Mouse (Mus musculus): ENCODE data around the gene Hif3a. TPM values are rescaled to one million over a fixed set of nuclear protein-coding genes. Genes with fewer than 3 reads are reported as not detected.

Gene Hif3a
- polyA plus RNA-seq, 1 experiment = not detected

- H3K79me2 ChIP-seq (ENCODE audit: control insufficient read depth, insufficient read depth) = peaks cover 43% of the 10 kb centered on the region
- H3ac ChIP-seq (ENCODE audit: control insufficient read depth, insufficient read length, low read depth) = no peak overlapping the region
- H3K27me3 ChIP-seq (ENCODE audit: control insufficient read depth, insufficient read depth, insufficient read length) = no peaks in the 10 kb centered on the region
- peaks cover 9% of the 10 kb centered on the region for H3K79me3 ChIP-seq (ENCODE audit: low read depth)
- H3K36me3 ChIP-seq (ENCODE audit: control insufficient read depth, insufficient read depth) = peaks cover 43% of the 10 kb centered on the region
- TF ChIP-seq CEBPB (IDR thresholded peaks at IDR 0.05; ENCODE audit: low read depth) (no peak), MAX (IDR thresholded peaks at IDR 0.05) (no peak), CTCF (IDR thresholded peaks at IDR 0.05; ENCODE audit: control insufficient read depth, insufficient read depth, insufficient read length) (no peak), FOSL1 (IDR thresholded peaks at IDR 0.05; ENCODE audit: insufficient read depth, low read length, poor library complexity, severe bottlenecking) (peak; percentile 12), MYOD1 (IDR thresholded peaks at IDR 0.05; ENCODE audit: control insufficient read depth, insufficient read length, low read depth) (peak; percentile 43)
- H3K4me3 ChIP-seq (ENCODE audit: insufficient read depth, poor library complexity, severe bottlenecking) = no peak overlapping the region
These were observed 45.2 kb downstream of the Hif3a start for GRCm38 (mm10) chr7:17017036-17017435.

- Histone ChIP-seq H3K27me3 (ENCODE audit: control insufficient read depth, insufficient read depth, insufficient read length) (no peaks in the 10 kb centered on the region), H3ac (ENCODE audit: control insufficient read depth, insufficient read length, low read depth) (no peak overlapping the region), H3K36me3 (ENCODE audit: control insufficient read depth, insufficient read depth) (peaks cover 35% of the 10 kb centered on the region), H3K4me3 (ENCODE audit: insufficient read depth, poor library complexity, severe bottlenecking) (no peak overlapping the region), H3K79me3 (ENCODE audit: low read depth) (peaks cover 2% of the 10 kb centered on the region), H3K79me2 (ENCODE audit: control insufficient read depth, insufficient read depth) (peaks cover 35% of the 10 kb centered on the region)
- TF ChIP-seq USF1 (IDR thresholded peaks at IDR 0.05; ENCODE audit: low read depth) (no peak), CTCF (IDR thresholded peaks at IDR 0.05; ENCODE audit: control insufficient read depth, insufficient read depth, insufficient read length) (no peak), MYOD1 (IDR thresholded peaks at IDR 0.05; ENCODE audit: control insufficient read depth, insufficient read length, low read depth) (no peak), CEBPB (IDR thresholded peaks at IDR 0.05; ENCODE audit: low read depth) (no peak), FOSL1 (IDR thresholded peaks at IDR 0.05; ENCODE audit: insufficient read depth, low read length, poor library complexity, severe bottlenecking) (no peak), MAX (IDR thresholded peaks at IDR 0.05) (no peak), MYOG (IDR thresholded peaks at IDR 0.05; ENCODE audit: control insufficient read depth, extremely low read depth, insufficient read length) (no peak)
These were observed 46.8 kb downstream of the Hif3a start for GRCm38 (mm10) chr7:17015381-17015780.

GRCm38 (mm10) chr7:17011909-17012590 lies 50.2 kb downstream of the Hif3a start:
- H3K79me3 ChIP-seq (ENCODE audit: low read depth) = no peaks in the 10 kb centered on the region
- H3K36me3 ChIP-seq (ENCODE audit: control insufficient read depth, insufficient read depth) = peaks cover 27% of the 10 kb centered on the region
- TF ChIP-seq MYOD1 (IDR thresholded peaks at IDR 0.05; ENCODE audit: control insufficient read depth, insufficient read length, low read depth) (no peak), CEBPB (IDR thresholded peaks at IDR 0.05; ENCODE audit: low read depth) (no peak), MAX (IDR thresholded peaks at IDR 0.05) (no peak), MYOG (IDR thresholded peaks at IDR 0.05; ENCODE audit: control insufficient read depth, extremely low read depth, insufficient read length) (no peak), USF1 (IDR thresholded peaks at IDR 0.05; ENCODE audit: low read depth) (no peak), FOSL1 (IDR thresholded peaks at IDR 0.05; ENCODE audit: insufficient read depth, low read length, poor library complexity, severe bottlenecking) (no peak)
- no peak overlapping the region for H3K4me3 ChIP-seq (ENCODE audit: insufficient read depth, poor library complexity, severe bottlenecking)
- no peaks in the 10 kb centered on the region for H3K27me3 ChIP-seq (ENCODE audit: control insufficient read depth, insufficient read depth, insufficient read length)
- H3K79me2 ChIP-seq (ENCODE audit: control insufficient read depth, insufficient read depth) = peaks cover 18% of the 10 kb centered on the region
- H3ac ChIP-seq (ENCODE audit: control insufficient read depth, insufficient read length, low read depth) = no peak overlapping the region

GRCm38 (mm10) chr7:17010010-17010347 lies 52.2 kb downstream of the Hif3a start:
- H3K4me3 ChIP-seq (ENCODE audit: insufficient read depth, poor library complexity, severe bottlenecking) = no peak overlapping the region

GRCm38 (mm10) chr7:17009326-17010009 lies 52.8 kb downstream of the Hif3a start:
- Histone ChIP-seq H3K79me3 (ENCODE audit: low read depth) (no peaks in the 10 kb centered on the region), H3ac (ENCODE audit: control insufficient read depth, insufficient read length, low read depth) (no peak overlapping the region), H3K36me3 (ENCODE audit: control insufficient read depth, insufficient read depth) (peaks cover 23% of the 10 kb centered on the region), H3K79me2 (ENCODE audit: control insufficient read depth, insufficient read depth) (no peaks in the 10 kb centered on the region), H3K27me3 (ENCODE audit: control insufficient read depth, insufficient read depth, insufficient read length) (no peaks in the 10 kb centered on the region), H3K4me3 (ENCODE audit: insufficient read depth, poor library complexity, severe bottlenecking) (no peak overlapping the region)
- no peak for TF ChIP-seq FOSL1 (IDR thresholded peaks at IDR 0.05; ENCODE audit: insufficient read depth, low read length, poor library complexity, severe bottlenecking)
- no peak for TF ChIP-seq CTCF (IDR thresholded peaks at IDR 0.05; ENCODE audit: control insufficient read depth, insufficient read depth, insufficient read length)
- no peak for TF ChIP-seq MAX (IDR thresholded peaks at IDR 0.05)
- TF ChIP-seq CEBPB (IDR thresholded peaks at IDR 0.05; ENCODE audit: low read depth) = no peak
- TF ChIP-seq USF1 (IDR thresholded peaks at IDR 0.05; ENCODE audit: low read depth) = no peak
- TF ChIP-seq MYOD1 (IDR thresholded peaks at IDR 0.05; ENCODE audit: control insufficient read depth, insufficient read length, low read depth) = no peak
- TF ChIP-seq MYOG (IDR thresholded peaks at IDR 0.05; ENCODE audit: control insufficient read depth, extremely low read depth, insufficient read length) = no peak

More at GRCm38 (mm10) chr7:17010010-17010347, 52.2 kb downstream of the Hif3a start:
- Histone ChIP-seq H3K27me3 (ENCODE audit: control insufficient read depth, insufficient read depth, insufficient read length) (no peaks in the 10 kb centered on the region), H3K79me2 (ENCODE audit: control insufficient read depth, insufficient read depth) (no peaks in the 10 kb centered on the region), H3ac (ENCODE audit: control insufficient read depth, insufficient read length, low read depth) (no peak overlapping the region), H3K36me3 (ENCODE audit: control insufficient read depth, insufficient read depth) (peaks cover 25% of the 10 kb centered on the region), H3K79me3 (ENCODE audit: low read depth) (no peaks in the 10 kb centered on the region)
- TF ChIP-seq CTCF (IDR thresholded peaks at IDR 0.05; ENCODE audit: control insufficient read depth, insufficient read depth, insufficient read length) = no peak
- no peak for TF ChIP-seq MYOD1 (IDR thresholded peaks at IDR 0.05; ENCODE audit: control insufficient read depth, insufficient read length, low read depth)
- no peak for TF ChIP-seq MYOG (IDR thresholded peaks at IDR 0.05; ENCODE audit: control insufficient read depth, extremely low read depth, insufficient read length)
- no peak for TF ChIP-seq CEBPB (IDR thresholded peaks at IDR 0.05; ENCODE audit: low read depth)
- no peak for TF ChIP-seq MAX (IDR thresholded peaks at IDR 0.05)
- no peak for TF ChIP-seq FOSL1 (IDR thresholded peaks at IDR 0.05; ENCODE audit: insufficient read depth, low read length, poor library complexity, severe bottlenecking)
- TF ChIP-seq USF1 (IDR thresholded peaks at IDR 0.05; ENCODE audit: low read depth) = no peak
